Mouse (Mus musculus): ENCODE results near the gene Cox7a1. TPM values are rescaled to one million over a fixed set of nuclear protein-coding genes. Genes with fewer than 3 reads are reported as not detected.
A peak's percentile ranks its signal among the peaks of the same experiment; 100 is the strongest.
"Not testable (repeated sequence)": the region's sequence is repeated elsewhere in the genome, so short reads cannot be mapped to it uniquely, and the experiment has no call there.

Gene Cox7a1
- 1 to 10 TPM; 5.5 to 6.0 TPM for total RNA-seq (2021)

- peak; percentile 53 to 68 for DNase-seq (ENCODE audit: low spot score in 2 of 2)
- intact Hi-C loops (cut with DNase I), result loop anchor here (5.0 kb wide), 1 partner anchor 33 kb away; no protein-coding TSS in a partner anchor
These were observed at the start of gene Cox7a1 for GRCm38 (mm10) chr7:30183879-30184289. TSS of gene Cox7a1 (plus strand) at chr7:30184144.

DNA sequence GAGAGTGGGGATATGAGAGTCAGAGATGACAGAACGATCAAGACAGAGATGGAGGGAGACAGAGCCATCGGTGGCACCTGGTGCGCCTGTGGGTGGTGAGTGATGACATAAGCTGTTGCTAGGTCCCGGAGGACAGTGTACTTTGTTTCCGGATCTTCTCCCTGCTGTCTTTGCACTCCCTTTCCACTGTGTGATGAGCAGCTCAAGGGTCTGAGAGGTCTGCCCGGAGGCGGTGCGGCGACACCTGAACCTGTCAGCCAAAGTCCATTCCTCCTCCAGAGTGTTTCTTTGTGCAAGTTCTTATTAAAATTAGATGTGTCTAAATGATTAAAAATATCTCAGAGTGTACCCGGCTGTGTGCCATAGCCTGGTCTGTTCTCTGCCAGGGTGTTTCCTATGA lies 47.1 kb upstream of the Cox7a1 start:
- DNase-seq (ENCODE audit: low spot score in 2 of 2), result no peak

DNA sequence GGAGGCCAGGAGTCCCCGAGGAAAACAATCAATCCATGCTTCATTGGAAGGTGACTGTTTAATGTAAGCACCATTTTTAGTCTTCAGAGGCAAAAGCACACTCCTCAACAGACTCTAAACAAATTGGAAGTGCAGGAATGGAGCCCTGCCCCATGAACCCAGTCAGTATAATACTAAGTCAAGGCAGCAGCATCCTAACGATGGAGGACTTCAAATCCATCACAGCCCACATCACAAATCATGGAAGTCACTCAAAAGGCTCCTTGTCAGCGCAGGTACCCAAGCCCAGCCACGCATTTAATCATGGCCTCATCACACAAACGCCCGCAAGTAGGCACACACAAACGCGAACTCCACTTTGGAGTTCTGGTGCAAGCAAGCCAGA lies 40.8 kb upstream of the Cox7a1 start:
- no peak for DNase-seq (ENCODE audit: low spot score in 2 of 2)
- intact Hi-C loops (cut with DNase I), result no loop called here

More for the DNA sequence above, 47.1 kb upstream of the Cox7a1 start:
- intact Hi-C loops (cut with DNase I), result no loop called here

GRCm38 (mm10) chr7:30143555-30144209 lies 40.3 kb upstream of the Cox7a1 start:
- DNase-seq (ENCODE audit: low spot score in 2 of 2), result peak; percentile 70 to 74
- intact Hi-C loops (cut with DNase I), result no loop called here

DNA sequence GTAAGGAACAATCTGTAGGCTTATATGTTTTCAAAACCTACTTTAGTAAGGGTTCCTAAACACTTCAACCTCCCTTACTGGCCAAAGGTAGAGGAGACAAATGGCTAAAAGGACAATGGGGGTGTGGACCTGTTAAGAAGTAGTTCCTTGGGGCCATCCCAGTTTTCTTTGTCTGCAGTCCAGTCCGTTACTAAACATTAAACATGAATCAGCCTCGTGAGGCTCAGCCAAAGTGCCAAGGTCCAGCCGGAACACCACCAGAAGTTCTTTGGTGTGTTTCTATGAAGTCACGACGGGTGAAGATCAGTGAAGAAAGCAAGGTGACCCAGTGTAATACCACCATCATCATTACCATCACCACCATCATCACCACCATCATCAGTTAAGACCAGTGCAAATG lies 36.9 kb upstream of the Cox7a1 start:
- intact Hi-C loops (cut with DNase I), result no loop called here
- no peak for DNase-seq (ENCODE audit: low spot score in 2 of 2)

- intact Hi-C loops (cut with DNase I), result no loop called here
- no peak for DNase-seq (ENCODE audit: low spot score in 2 of 2)
These were observed 29.9 kb upstream of the Cox7a1 start for GRCm38 (mm10) chr7:30154040-30154439.

DNA sequence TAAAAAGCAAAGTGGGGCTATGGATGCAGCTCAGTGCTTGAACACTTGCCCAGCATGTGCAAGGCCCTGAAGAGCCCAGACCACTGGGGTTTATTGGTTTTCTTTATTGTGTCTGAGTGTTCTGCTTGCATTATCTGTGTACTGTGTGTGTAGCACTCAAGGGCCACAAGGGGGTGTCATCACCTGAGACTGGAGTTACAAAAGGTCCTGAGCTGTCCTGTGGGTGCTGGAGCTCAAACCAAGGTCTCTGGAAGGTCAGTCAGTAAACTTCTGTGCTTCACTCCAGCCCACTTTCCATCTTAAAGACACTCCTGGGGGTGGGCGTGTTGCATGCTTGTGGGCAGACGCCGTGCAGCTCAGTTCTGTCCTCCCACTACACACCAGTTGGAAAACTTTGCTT lies 28.4 kb upstream of the Cox7a1 start:
- intact Hi-C loops (cut with DNase I), result no loop called here
- no peak for DNase-seq (ENCODE audit: low spot score in 2 of 2)

DNA sequence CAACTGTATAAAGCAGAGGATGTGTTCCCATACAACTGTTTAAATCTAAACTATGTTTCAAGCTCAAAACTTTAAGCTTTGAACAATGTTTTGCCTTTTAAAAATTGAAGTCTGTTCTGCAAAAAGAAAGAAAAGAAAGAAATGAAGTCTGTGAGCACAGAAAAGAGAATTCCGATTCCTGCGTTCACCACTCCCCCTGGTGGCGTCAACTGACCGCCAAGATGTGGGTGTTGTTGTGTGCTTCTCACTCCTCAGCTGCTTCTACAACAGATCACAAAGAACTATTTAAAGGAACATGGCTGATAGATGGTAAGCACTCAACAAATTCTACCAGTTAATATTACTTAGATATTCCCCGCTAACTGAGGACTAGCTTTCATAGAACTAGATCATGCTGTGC lies 20.8 kb upstream of the Cox7a1 start:
- peak in 1 of 2 experiments; percentile 28 for DNase-seq (ENCODE audit: low spot score in 2 of 2)
- intact Hi-C loops (cut with DNase I), result no loop called here

GRCm38 (mm10) chr7:30164745-30165144 lies 19.2 kb upstream of the Cox7a1 start:
- DNase-seq (ENCODE audit: low spot score in 2 of 2), result no peak
- intact Hi-C loops (cut with DNase I), result no loop called here

DNA sequence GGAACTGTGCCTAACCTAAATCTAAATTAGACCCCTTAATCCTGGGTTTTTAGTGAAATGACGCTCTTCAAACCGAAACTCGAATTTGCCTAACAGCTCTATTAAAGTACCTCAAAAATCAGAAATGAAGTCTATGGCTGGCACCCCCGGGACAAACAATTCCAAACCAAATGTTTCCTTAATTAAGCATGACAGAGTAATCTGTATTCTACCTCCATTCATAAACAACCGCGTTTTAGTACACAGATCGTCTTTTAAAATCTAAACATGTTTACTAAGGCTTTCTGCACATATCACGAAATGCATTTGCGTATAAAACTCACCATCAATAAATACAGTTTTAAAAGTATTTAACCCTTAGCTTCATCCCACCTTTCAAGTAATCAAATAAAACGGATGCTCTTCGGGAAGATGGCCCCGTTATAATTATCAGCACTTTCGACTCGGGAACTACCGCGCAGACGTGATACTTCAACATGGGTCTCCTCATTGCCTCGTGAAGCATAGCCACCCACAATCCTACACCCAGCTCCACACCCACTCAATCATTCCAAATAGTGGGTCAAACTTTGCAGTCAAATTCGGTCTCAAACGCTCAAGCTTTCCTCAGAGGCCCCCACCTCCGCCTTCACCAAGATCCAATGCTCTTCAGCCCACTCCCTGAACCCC lies 14.9 kb upstream of the Cox7a1 start:
- no peak for DNase-seq (ENCODE audit: low spot score in 2 of 2)
- intact Hi-C loops (cut with DNase I), result loop anchor here (2.0 kb wide), 1 partner anchor 74 kb away; the partner anchor contains the start of gene Zfp260

GRCm38 (mm10) chr7:30169583-30170282 lies 14.2 kb upstream of the Cox7a1 start, which contains the start of gene Zfp146:
TSS of gene Zfp146 (minus strand) at chr7:30169750.
- DNase-seq (ENCODE audit: low spot score in 2 of 2), result peak; percentile 96 to 98
- intact Hi-C loops (cut with DNase I), result loop anchor here (2.0 kb wide), 1 partner anchor 75 kb away; the partner anchor contains the start of gene Zfp260

GRCm38 (mm10) chr7:30170283-30170951 lies 13.5 kb upstream of the Cox7a1 start:
- intact Hi-C loops (cut with DNase I), result no loop called here

GRCm38 (mm10) chr7:30176474-30176873 lies 7.5 kb upstream of the Cox7a1 start:
- intact Hi-C loops (cut with DNase I), result no loop called here
- DNase-seq (ENCODE audit: low spot score in 2 of 2), result no peak

More at GRCm38 (mm10) chr7:30170283-30170951, 13.5 kb upstream of the Cox7a1 start:
- DNase-seq (ENCODE audit: low spot score in 2 of 2), result no peak

DNA sequence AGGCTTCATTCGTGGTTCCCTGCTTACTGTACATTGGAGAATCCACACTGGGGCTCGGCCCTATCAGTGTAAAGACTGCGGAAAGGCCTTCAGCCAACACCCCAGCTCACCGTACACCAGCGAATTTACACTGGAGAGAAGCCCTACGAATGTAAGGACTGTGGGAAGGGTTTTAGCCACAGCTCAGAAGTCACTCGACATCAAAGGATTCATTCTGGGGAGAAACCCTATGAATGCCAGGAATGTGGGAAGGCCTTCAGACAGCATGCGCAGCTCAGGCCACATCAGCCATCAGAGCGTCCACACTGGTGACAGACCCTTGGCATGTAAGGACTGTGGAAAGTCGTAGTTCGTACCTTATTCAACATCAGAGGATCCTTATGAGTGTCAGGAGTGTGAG lies 5.7 kb upstream of the Cox7a1 start:
- intact Hi-C loops (cut with DNase I), result no loop called here
- no peak for DNase-seq (ENCODE audit: low spot score in 2 of 2)

DNA sequence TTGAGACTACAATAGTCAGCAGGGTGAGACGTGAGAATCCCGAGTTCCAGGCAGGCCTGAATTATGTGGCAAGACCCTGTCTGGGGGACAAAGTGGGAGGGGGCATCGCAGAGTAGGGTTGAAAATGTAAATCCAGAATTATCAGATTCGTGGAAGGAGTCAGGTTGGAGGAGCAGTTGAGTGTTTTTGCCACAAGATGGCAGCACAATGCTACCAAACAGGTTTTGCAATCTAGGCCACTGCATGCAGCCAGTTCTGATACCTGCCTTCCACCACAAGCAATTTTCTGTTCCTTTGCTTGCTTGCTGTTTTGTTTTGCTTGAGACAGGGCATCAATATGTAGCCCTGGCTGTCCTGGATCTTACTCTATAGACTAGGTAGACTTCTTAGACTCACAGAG lies 2.6 kb upstream of the Cox7a1 start:
- DNase-seq (ENCODE audit: low spot score in 2 of 2), result peak; percentile 74 to 77
- intact Hi-C loops (cut with DNase I), result loop anchor here (1.0 to 5.0 kb wide), 3 partner anchors 17 to 36 kb away; partner anchors contain the start of gene Capns1

- intact Hi-C loops (cut with DNase I), result loop anchor here (1.0 to 5.0 kb wide), 3 partner anchors 16 to 35 kb away; partner anchors contain the start of gene Capns1
- DNase-seq (ENCODE audit: low spot score in 2 of 2), result not testable (repeated sequence)
These were observed 2.0 kb upstream of the Cox7a1 start for GRCm38 (mm10) chr7:30181929-30182328.

DNA sequence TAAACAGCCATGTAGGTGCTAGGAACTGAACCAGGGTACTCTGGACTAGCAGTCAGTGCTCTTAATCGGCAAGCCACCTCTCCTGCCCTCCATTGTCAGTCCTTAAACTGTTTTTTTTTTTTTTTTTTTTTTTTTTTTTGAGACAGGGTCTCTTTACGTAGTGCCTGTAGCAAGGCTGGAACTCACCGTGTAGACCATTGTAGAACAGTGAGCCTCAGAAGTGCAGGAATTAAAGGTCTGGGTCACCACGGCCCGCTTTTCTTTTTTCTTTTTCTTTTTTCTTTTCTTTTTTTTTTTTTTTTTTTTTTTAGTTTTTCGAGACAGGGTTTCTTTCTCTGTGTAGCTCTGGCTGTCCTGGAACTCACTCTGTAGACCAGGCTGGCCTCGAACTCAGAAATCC lies 755 bp upstream of the Cox7a1 start:
- intact Hi-C loops (cut with DNase I), result loop anchor here (5.0 kb wide), 1 partner anchor 34 kb away; no protein-coding TSS in a partner anchor
- not testable (repeated sequence) for DNase-seq (ENCODE audit: low spot score in 2 of 2)

GRCm38 (mm10) chr7:30184641-30185348 lies 851 bp downstream of the Cox7a1 start:
- intact Hi-C loops (cut with DNase I), result loop anchor here (5.0 kb wide), 1 partner anchor 33 kb away; no protein-coding TSS in a partner anchor
- DNase-seq (ENCODE audit: low spot score in 2 of 2), result no peak
